Mouse (Mus musculus): ENCODE measurements at regions not wholly inside any gene's neighbourhood (a gene's known extent, or its start where the extent isn't known, plus 50 kb on each side); places are given as distances from the start of the nearest gene placed in this dataset.
"Not testable (repeated sequence)": the region's sequence is repeated elsewhere in the genome, so short reads cannot be mapped to it uniquely, and the experiment has no call there.

GRCm38 (mm10) chr14:18511094-18511493 is 179.4 kb upstream of the Ube2e1 start:
- DNase-seq = peak in 1 of 2 experiments; percentile 12

- DNase-seq = no peak
Measured at GRCm38 (mm10) chr14:18508359-18508647, 176.6 kb upstream of the Ube2e1 start.

DNA sequence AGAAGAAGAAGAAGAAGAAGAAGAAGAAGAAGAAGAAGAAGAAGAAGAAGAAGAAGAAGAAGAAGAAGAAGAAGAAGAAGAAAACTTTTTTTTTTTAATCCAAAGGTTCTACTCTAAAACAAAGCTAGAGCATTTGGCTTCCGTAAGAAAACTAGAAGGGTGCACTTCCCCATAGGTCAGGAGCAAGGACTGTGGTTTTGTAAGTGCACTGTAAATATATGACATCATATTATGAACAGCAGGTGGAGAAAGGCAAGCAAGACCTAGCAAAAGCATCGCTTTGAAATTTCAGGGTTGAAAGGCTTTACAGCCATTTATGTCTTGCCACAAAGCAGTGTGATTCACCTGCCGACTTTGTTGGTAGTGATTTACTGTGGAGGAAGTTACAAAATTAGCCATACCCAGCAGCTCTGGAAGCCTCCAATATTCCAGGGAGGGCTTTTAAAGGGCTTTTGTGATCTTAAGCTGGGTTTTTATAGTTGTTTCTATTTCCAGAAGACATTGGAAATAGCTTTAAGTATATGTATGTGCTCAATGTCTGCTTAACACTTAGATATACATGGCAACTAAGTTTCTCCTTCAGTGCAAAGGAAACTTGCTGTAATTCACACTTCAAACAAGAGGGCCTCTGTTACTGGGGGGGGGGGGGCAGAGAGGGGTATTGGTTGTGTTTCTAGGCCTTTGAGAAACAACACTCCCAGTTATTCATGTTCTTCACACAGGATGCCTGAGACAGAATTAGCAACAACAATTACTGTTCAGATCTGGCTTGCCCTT is 176.1 kb upstream of the Ube2e1 start:
- no peak for DNase-seq

DNA sequence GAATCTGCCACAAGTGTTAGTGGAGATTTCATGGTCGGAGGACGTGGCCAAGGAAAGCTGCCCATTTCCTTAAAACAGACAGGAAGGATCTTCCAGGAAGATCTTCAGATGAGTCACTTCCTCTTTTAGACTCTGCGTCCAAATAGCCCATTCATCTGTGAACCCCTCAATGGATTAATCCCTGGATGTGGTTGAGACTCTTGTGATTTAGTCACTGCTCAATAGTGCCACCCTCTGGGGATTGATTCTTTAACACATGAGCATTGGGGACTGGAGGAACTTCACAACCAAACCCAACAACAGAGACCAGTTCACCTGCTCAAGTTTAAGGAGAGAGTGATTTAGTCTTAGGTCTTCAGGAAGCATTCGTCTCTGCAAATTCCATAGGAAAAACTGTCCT is 174.5 kb upstream of the Ube2e1 start:
- DNase-seq = no peak

DNA sequence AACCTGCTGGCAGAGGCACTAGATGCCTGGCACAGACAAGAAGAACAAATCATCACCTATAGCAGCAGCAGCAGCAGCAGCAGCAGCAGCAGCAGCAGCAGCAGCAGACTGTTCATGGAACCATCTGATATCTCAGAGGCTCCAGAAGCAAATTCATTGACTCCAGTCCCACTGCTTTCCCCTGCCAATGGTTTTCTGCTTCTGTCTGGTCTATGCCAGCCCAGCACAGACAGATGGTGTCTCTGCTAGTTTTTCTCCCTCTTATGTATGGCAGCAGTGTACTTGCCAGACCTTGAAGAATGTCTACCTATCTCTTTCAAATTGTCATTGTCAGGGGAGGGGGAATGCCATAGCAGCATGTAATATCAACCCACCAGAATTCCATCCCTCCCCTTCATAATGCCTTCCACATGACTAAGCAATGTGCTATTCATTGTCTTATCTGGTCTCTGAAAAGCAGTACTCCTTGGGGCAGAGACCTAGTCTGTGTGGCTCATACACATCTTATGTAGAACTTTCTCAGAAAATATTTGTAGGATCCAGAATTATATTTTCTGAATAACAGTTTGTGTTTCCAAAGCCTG is 168.7 kb upstream of the Ube2e1 start:
- no peak for DNase-seq

DNA sequence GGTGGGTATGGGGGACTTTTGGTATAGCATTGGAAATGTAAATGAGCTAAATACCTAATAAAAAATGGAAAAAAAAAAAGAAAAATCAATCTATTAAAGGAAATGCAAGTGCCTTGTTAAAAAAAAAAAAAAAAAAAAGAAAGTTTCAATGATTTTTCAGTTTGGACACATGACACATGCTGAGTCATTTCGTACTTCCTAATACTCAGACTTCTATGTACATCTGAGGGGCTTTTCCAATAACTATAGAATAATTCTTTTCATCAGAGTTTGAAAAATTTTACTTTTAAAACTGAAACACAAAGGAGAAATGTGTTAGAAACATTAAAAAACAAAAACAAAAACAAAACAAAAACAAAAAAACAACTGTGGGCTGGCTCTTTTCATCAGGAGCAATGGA is 162.4 kb upstream of the Ube2e1 start:
- DNase-seq = no peak

DNA sequence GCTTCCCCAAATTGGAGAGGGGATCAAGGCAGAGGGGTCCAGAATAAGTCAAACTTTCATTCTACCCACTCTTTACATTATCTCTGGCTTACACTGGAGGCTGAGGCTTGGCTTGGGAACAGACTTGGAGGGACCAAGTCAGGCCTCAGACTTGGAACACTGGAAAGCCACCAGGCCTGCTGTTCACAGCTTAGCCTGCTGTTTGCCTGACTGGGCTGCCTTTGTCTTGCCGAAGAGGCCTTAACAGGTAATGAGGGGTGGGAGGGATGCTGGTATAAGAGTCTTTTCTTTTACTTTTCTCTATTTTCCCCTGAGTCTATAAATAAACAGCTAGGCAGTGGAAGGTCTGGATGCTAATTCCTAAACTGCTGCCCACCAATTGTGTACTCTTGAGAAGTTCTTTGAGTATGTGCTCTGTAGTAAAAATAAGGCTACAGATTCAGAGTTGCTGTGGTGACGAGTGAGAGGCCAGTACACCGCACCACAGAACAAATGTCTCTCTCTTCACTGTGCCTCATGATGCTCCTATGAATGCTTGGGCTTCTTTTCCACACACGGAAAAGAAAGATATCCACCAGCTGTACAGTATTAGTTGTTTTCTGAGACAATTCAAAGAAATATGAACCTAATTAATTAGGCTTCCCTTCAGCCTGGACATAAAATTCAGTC is 154.6 kb upstream of the Ube2e1 start:
- DNase-seq = no peak

DNA sequence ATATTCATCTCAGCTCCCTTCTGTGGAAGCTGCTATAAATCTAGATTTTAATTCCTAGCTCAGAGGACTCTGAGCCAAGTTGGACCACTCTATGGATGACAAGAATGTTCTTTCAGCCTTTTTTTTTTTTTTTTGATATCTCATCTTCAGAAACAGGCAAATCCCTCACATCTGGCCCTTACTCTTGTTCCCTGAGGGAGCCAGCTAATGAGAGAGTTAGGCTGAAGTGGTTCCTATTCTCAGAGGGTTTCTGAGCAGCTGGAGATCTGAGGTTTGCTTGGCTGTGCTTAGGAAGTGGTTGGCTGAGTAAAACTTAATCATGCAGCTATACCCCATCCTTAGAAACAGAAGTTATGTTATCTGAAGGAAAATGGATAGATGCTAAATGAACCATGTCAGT is 153.9 kb upstream of the Ube2e1 start:
- DNase-seq = no peak

- no peak for DNase-seq
Measured at GRCm38 (mm10) chr14:18476795-18477320, 145.2 kb upstream of the Ube2e1 start.

- no peak for DNase-seq
Measured at GRCm38 (mm10) chr14:18468611-18469010, 137.0 kb upstream of the Ube2e1 start.

DNA sequence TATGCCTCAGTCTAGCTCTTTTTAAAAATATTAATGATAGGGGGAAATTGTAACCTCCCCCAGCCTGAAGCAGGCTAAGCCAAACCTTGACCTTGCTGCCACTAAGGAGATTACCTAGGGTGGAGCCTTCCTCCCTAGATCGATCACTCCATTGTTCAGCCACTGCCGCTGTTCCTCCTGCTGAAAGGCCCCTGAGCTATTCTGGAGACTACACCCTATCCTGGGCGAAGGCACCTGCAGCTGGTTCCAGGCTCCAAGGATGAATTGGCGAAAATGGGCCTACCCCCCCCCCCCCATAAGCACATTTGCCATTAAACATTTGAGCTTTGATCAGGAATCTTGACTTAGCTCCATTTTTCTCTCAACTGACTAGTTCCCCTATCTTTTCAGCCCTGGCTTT is 135.2 kb upstream of the Ube2e1 start:
- not testable (repeated sequence) for DNase-seq

- DNase-seq = not testable (repeated sequence)
Measured at GRCm38 (mm10) chr14:18464199-18464598, 132.5 kb upstream of the Ube2e1 start.

GRCm38 (mm10) chr14:18463230-18463873 is 131.7 kb upstream of the Ube2e1 start:
- no peak for DNase-seq

GRCm38 (mm10) chr14:18462381-18462780 is 130.7 kb upstream of the Ube2e1 start:
- DNase-seq = no peak

DNA sequence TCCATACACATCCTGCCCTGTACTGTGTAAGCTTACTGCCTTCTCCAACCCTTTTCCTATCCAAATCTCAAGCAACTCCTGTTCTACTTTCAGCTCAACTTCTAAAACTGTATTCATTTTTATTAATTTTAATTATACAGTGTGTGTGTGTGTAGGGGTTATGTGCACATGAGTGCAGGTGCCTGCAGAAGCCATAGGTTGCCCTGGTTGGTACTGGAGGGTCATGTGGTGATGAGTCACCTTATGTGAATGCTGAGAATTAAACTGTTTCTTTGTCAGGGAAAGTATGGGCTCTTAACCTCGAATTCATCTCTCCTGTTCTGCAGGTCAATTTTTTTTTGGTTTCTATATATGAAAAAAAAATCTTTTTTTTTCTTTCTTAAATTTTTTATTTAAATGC is 117.0 kb upstream of the Ube2e1 start:
- DNase-seq = no peak

DNA sequence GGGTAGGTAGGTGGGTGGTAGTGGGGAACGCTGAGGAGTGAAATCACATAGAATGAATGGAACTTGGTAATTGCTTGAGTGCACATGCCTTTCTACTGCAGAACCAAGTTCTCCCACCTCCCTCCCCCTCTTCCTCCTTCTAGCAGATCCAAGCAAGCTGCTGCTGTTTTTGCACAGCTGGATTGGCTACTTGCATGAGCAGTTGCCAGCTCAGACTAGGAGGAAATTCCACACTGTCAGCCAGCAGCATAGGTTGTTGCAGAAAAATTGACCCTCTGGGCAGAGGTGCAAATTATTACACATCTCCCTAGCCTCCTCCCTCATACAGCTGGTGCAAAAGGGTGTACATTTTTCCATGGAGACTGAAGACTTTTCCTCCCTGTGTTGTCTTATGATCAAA is 112.8 kb upstream of the Ube2e1 start:
- DNase-seq = no peak

DNA sequence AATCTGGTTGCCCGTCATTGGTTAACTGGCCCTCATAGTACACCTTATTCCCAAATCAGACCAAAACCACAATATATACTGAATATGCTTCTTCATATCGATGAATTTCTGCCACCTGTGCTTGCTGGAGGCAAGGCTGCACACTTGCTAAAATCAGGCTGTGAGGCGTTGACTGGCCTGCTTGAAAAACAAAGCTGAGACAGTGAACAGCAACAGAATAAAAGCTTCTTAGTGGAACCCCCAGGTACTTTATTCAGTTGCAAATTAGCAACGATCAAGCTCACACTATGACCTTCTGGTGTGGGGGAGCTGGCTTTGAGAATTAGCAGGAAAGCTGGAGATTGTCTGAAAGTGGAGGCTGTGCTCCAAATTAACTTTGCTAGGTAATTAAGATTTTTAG is 97.3 kb upstream of the Ube2e1 start:
- DNase-seq = not testable (repeated sequence)

- DNase-seq = no peak
Measured at GRCm38 (mm10) chr14:18425887-18426286, 94.2 kb upstream of the Ube2e1 start.

DNA sequence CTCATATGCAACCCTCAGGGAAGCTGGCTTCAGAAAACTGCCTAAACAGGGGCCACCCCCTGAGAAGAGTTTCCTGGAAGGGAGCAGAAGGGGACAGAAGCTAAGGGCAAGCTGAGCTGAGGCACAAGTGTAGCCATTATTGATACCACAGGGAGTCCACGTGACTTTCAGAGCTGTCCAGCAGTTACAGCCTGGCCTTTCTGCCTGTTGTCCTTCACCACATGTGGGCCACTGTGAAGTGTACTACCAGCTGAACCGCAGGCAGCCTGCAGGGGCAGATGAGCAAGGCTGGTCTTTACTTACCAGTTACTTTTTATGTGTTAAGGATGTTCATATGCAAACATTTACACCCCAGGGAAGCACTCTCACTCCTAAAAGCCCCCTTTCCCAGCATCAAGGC is 85.2 kb upstream of the Ube2e1 start:
- DNase-seq = no peak

GRCm38 (mm10) chr14:18416319-18416718 is 84.7 kb upstream of the Ube2e1 start:
- DNase-seq = no peak

DNA sequence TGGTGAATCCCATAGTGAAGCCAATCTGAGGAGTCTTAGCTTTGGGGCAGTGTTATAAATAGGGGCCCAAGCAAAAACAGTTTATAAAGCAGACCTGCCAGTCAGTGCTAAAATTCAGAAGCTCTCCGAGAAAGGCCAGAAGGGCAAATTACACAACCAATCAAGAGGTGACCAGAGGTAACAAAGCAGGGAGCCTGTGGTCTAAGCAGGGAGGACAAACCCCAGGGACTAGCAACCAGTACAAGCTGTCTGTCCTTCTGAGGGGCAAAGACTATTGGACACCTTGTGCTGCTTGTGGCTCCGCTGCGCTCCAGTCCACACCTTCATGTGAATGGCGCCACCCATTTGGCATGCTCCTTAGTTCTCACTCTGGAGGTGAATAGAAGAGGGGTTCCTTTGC is 67.3 kb upstream of the Ube2e1 start:
- DNase-seq = no peak

DNA sequence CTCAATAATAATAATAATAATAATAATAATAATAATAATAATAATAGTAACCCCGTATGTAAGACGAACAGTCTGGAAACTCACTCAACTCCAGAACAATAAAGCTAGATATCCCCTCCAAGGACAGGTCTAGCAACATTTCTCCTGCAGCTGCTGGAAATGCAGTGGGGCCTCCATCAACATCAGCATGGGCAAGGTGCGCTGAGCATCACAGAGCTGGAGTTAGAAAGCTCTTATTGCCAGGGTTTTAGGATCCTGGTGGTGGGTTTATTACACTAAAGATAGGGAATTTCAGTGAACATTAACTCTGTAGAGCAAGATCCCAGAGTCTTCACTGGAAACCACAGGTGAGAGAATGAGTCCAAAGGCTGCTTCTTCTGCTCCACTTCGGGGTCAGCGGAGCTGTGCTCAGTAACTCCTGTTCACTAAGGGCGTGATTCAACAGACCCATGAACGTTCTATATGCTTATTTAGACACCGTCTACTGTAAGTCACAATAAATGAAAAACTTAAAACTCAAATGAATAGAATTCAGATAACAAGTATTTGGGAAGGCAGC is 64.6 kb upstream of the Ube2e1 start:
- no peak for DNase-seq

DNA sequence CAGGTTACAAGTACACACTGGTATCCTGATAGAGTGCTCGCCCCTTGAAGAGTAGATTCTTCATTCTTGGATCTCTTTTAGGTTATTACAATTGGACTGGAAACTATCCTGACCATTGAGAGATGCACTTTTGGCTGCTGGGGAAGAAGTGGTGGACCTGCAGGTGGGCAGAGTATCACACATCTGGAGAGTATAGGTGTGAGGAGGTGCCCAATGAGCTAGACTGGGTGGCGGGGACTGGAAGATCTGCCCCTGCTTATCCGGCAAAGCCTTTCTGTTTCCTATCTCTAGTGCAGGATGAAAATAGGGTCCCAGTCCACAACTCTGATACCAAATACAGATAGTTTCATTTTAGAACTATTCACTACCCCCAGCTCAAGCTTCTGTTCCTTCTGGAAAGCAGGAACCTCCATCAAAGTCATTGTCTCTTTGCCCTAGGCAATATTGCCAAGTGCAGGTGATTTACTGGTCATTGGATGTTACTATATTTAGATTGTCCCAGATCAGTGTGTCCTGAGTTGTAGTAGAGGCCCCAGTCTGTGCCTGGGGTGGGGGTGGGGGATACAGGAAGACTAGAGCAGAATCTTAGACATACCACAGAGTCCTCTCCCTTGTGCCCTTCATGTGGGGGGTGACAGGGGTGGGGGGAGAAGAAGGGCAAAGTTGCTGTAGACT is 62.5 kb upstream of the Ube2e1 start:
- no peak for DNase-seq
